Comparison of ENCODE assay signal across 9 mouse cellular contexts in genomic region chr2:144010282-144011044, GRCm38 (mm10). TPM values are rescaled to one million over a fixed set of nuclear protein-coding genes. Genes with fewer than 3 reads are reported as not detected.
DNase-seq lines count a peak whose midpoint lies in the region; ATAC-seq and TF ChIP-seq lines count a peak whose summit lies in the region.
"Had no signal": no experiment of that assay in that cellular context is flagged by ENCODE, and none has a peak within 500 bp of the region (broad histone marks: within the 10 kb centered on the region; RNA-seq: fewer than 3 reads in every experiment).

No protein-coding gene starts in this region.

- TF ChIP-seq CTCF in ES-Bruce4 (IDR thresholded peaks at IDR 0.05; ENCODE audit: low read depth, low read length), result peak; percentile 66
- peak; percentile 65 for TF ChIP-seq CTCF in heart, postnatal 0 days (IDR thresholded peaks at IDR 0.05; ENCODE audit: low read depth)
- peak; percentile 89 for TF ChIP-seq CTCF in liver, postnatal 0 days (IDR thresholded peaks at IDR 0.05; ENCODE audit: low read depth)
- peak; percentile 72 for TF ChIP-seq CTCF in testis, adult 2 months (IDR thresholded peaks at IDR 0.05; ENCODE audit: control insufficient read depth, insufficient read depth, insufficient replicate concordance, low read depth, low read length)

- peak overlapping the region; percentile 70 for H3K4me3 ChIP-seq in ES-Bruce4 (ENCODE audit: low read depth, low read length)
- peak overlapping the region; percentile 81 for H3K4me3 ChIP-seq in forebrain, embryonic 13.5 days
- peak overlapping the region; percentile 78 for H3K4me3 ChIP-seq in heart, postnatal 0 days (ENCODE audit: low read depth, low read length)
- peak overlapping the region; percentile 83 for H3K4me3 ChIP-seq in liver, postnatal 0 days (ENCODE audit: low read depth, low read length)
- H3K4me3 ChIP-seq in neural tube, embryonic 13.5 days, result peak overlapping the region; percentile 87
- peak overlapping the region; percentile 81 for H3K4me3 ChIP-seq in testis, adult 2 months (ENCODE audit: control insufficient read depth, low read depth, low read length)

- H3K9me3 ChIP-seq in ES-Bruce4 (replicated peaks; ENCODE audit: control insufficient read depth, insufficient read depth, low read length, poor library complexity, severe bottlenecking), result no peaks in the 10 kb centered on the region
- no peaks in the 10 kb centered on the region for H3K9me3 ChIP-seq in forebrain, embryonic 13.5 days (replicated peaks)
- no peaks in the 10 kb centered on the region for H3K9me3 ChIP-seq in heart, postnatal 0 days (replicated peaks; ENCODE audit: control insufficient read depth, low read length)
- no peaks in the 10 kb centered on the region for H3K9me3 ChIP-seq in liver, postnatal 0 days (ENCODE audit: low read length)
- no peaks in the 10 kb centered on the region for H3K9me3 ChIP-seq in neural tube, embryonic 13.5 days

- H3K4me1 ChIP-seq in ES-Bruce4 (ENCODE audit: control insufficient read depth, insufficient read depth, low read length), result peaks cover 6% of the 10 kb centered on the region
- peaks cover 4% of the 10 kb centered on the region; the same call in 1 of the 2 replicates for H3K4me1 ChIP-seq in forebrain, embryonic 13.5 days
- peaks cover 38% of the 10 kb centered on the region for H3K4me1 ChIP-seq in heart, postnatal 0 days (ENCODE audit: control insufficient read depth, insufficient read depth)
- peaks cover 54% of the 10 kb centered on the region for H3K4me1 ChIP-seq in liver, postnatal 0 days (ENCODE audit: insufficient read depth)
- H3K4me1 ChIP-seq in neural tube, embryonic 13.5 days (replicated peaks), result peaks cover 43% of the 10 kb centered on the region
- H3K4me1 ChIP-seq in testis, adult 2 months (ENCODE audit: control insufficient read depth, insufficient read depth, low read length), result peaks cover 9% of the 10 kb centered on the region

- WGBS in forebrain, embryonic 13.5 days, result under 1% methylated on average over 94 of the region's 107 CpGs
- under 1% methylated on average over 61 of the region's 107 CpGs for WGBS in heart, postnatal 0 days
- WGBS in liver, postnatal 0 days (ENCODE audit: insufficient replicate concordance), result 2% methylated on average over 91 of the region's 107 CpGs
- WGBS in neural tube, embryonic 13.5 days, result under 1% methylated on average over 74 of the region's 107 CpGs

- peak overlapping the region; percentile 71 for H3K4me2 ChIP-seq in forebrain, embryonic 13.5 days
- H3K4me2 ChIP-seq in heart, postnatal 0 days (ENCODE audit: low read depth, low read length), result peak overlapping the region; percentile 84
- peak overlapping the region; percentile 87 for H3K4me2 ChIP-seq in liver, postnatal 0 days (ENCODE audit: low read depth, low read length)
- peak overlapping the region; percentile 62 for H3K4me2 ChIP-seq in neural tube, embryonic 13.5 days

- no peak for TF ChIP-seq EP300 in ES-Bruce4 (IDR thresholded peaks at IDR 0.05; ENCODE audit: insufficient read depth, low read depth, low read length)
- no peak for TF ChIP-seq EP300 in heart, postnatal 0 days (IDR thresholded peaks at IDR 0.05; ENCODE audit: low read depth)
- TF ChIP-seq EP300 in liver, postnatal 0 days (IDR thresholded peaks at IDR 0.05; ENCODE audit: low read depth), result no peak

- H3K9ac ChIP-seq in ES-Bruce4 (ENCODE audit: low read depth, poor library complexity, severe bottlenecking), result peak overlapping the region; percentile 99
- H3K9ac ChIP-seq in forebrain, embryonic 13.5 days, result peak overlapping the region; percentile 75
- H3K9ac ChIP-seq in heart, postnatal 0 days (replicated peaks; ENCODE audit: low read depth, low read length), result peak overlapping the region; percentile 96
- peak overlapping the region; percentile 98 for H3K9ac ChIP-seq in liver, postnatal 0 days (replicated peaks)
- peak overlapping the region; percentile 85 for H3K9ac ChIP-seq in neural tube, embryonic 13.5 days

- no peak for TF ChIP-seq POLR2A in ES-Bruce4 (IDR thresholded peaks at IDR 0.05; ENCODE audit: insufficient read depth, low read length)
- TF ChIP-seq POLR2A in testis, adult 2 months (IDR thresholded peaks at IDR 0.05; ENCODE audit: control insufficient read depth, low read depth, low read length), result no peak

- ATAC-seq in cerebellum, adult (ENCODE audit: insufficient number of reproducible peaks, low FRiP score, low TSS enrichment), result 0 out of 2 replicates have a peak, but pooled peaks have one; percentile 7
- peak; percentile 31; the same call in 1 of the 2 replicates for ATAC-seq in forebrain, embryonic 13.5 days
- peak; percentile 31 for ATAC-seq in heart, postnatal 0 days (ENCODE audit: insufficient read depth, low read depth)
- ATAC-seq in liver, postnatal 0 days, result peak; percentile 25
- peak; percentile 28 for ATAC-seq in neural tube, embryonic 13.5 days (ENCODE audit: low read depth)

- peak overlapping the region; percentile 48 for H3K27ac ChIP-seq in ES-Bruce4 (ENCODE audit: insufficient read depth, low read length)
- H3K27ac ChIP-seq in forebrain, embryonic 13.5 days, result peak overlapping the region; percentile 74
- H3K27ac ChIP-seq in heart, postnatal 0 days (ENCODE audit: low read depth), result peak overlapping the region; percentile 95
- peak overlapping the region; percentile 100 for H3K27ac ChIP-seq in liver, postnatal 0 days (ENCODE audit: low read depth)
- H3K27ac ChIP-seq in neural tube, embryonic 13.5 days (replicated peaks), result peak overlapping the region; percentile 91
- peak overlapping the region; percentile 47 for H3K27ac ChIP-seq in testis, adult 2 months (ENCODE audit: control insufficient read depth, insufficient read depth, low read depth, low read length)

- no peaks in the 10 kb centered on the region for H3K27me3 ChIP-seq in ES-Bruce4 (ENCODE audit: control insufficient read depth, insufficient read depth, low read length, poor library complexity, severe bottlenecking)
- H3K27me3 ChIP-seq in forebrain, embryonic 13.5 days, result no peaks in the 10 kb centered on the region
- no peaks in the 10 kb centered on the region for H3K27me3 ChIP-seq in heart, postnatal 0 days (ENCODE audit: control insufficient read depth, insufficient read depth, low read length)
- H3K27me3 ChIP-seq in liver, postnatal 0 days (ENCODE audit: insufficient read depth, low read length), result no peaks in the 10 kb centered on the region
- no peaks in the 10 kb centered on the region for H3K27me3 ChIP-seq in neural tube, embryonic 13.5 days
- H3K27me3 ChIP-seq in testis, adult 2 months (ENCODE audit: control insufficient read depth, insufficient read depth, low read length), result no peaks in the 10 kb centered on the region

- H3K36me3 ChIP-seq in ES-Bruce4 (ENCODE audit: control insufficient read depth, insufficient read depth, low read length, poor library complexity, severe bottlenecking), result peaks cover 16% of the 10 kb centered on the region
- H3K36me3 ChIP-seq in forebrain, embryonic 13.5 days (ENCODE audit: poor library complexity, severe bottlenecking), result no peaks in the 10 kb centered on the region
- H3K36me3 ChIP-seq in heart, postnatal 0 days (replicated peaks; ENCODE audit: control insufficient read depth, insufficient read depth, low read length), result peaks cover 3% of the 10 kb centered on the region; the same call in 1 of the 2 replicates
- peaks cover 6% of the 10 kb centered on the region; the same call in 1 of the 2 replicates for H3K36me3 ChIP-seq in liver, postnatal 0 days (replicated peaks; ENCODE audit: insufficient read depth, low read length)
- no peaks in the 10 kb centered on the region for H3K36me3 ChIP-seq in neural tube, embryonic 13.5 days
- H3K36me3 ChIP-seq in testis, adult 2 months (ENCODE audit: control insufficient read depth, insufficient read depth, low read length), result no peaks in the 10 kb centered on the region

- DNase-seq in heart, postnatal 0 days (ENCODE audit: low spot score), result peak; percentile 65
- DNase-seq in kidney, postnatal 36 days, result peak; percentile 81 to 89
- DNase-seq in liver, postnatal 0 days, result peak; percentile 89

RNA-seq across cellular contexts. Expression of gene Rrbp1, which starts 0.6 kb away (rescaled TPM):
- polyA plus RNA-seq in ES-Bruce4 (2011; ENCODE audit: insufficient read depth, insufficient read length, low read depth, missing spikeins), result 446 and 451 TPM in 2 replicates
- 23.9 and 27.7 TPM in 2 replicates for polyA plus RNA-seq in forebrain, embryonic 13.5 days (2015; fragmentation: Nextera tagmentation; extraction: Ambion mirVana)
- 29.5 and 53.0 TPM in 2 replicates for total RNA-seq in heart, postnatal 0 days (2014; rRNA removed; ENCODE audit: low replicate concordance)
- 47.5 and 49.3 TPM in 2 replicates for polyA plus RNA-seq in heart, postnatal 0 days (2015; fragmentation: Nextera tagmentation; extraction: Ambion mirVana)
- 74.3 and 74.7 TPM in 2 replicates for polyA plus RNA-seq in liver, postnatal 0 days (2015; fragmentation: Nextera tagmentation; extraction: Ambion mirVana)
- polyA plus RNA-seq in neural tube, embryonic 13.5 days (2015; fragmentation: Nextera tagmentation; extraction: Ambion mirVana), result 42.1 and 48.1 TPM in 2 replicates
- polyA plus RNA-seq in testis, adult 2 months (2012; rRNA removed), result 106 and 107 TPM in 2 replicates

RNA-seq across cellular contexts. Expression of gene Banf2, which starts 22.4 kb away (rescaled TPM):
- polyA plus RNA-seq in ES-Bruce4 (2011; ENCODE audit: insufficient read depth, insufficient read length, low read depth, missing spikeins), result not detected in 2 replicates
- not detected in 2 replicates for polyA plus RNA-seq in forebrain, embryonic 13.5 days (2015; fragmentation: Nextera tagmentation; extraction: Ambion mirVana)
- not detected in 2 replicates for total RNA-seq in heart, postnatal 0 days (2014; rRNA removed; ENCODE audit: low replicate concordance)
- polyA plus RNA-seq in heart, postnatal 0 days (2015; fragmentation: Nextera tagmentation; extraction: Ambion mirVana), result not detected in 2 replicates
- not detected in 2 replicates for polyA plus RNA-seq in liver, postnatal 0 days (2015; fragmentation: Nextera tagmentation; extraction: Ambion mirVana)
- polyA plus RNA-seq in neural tube, embryonic 13.5 days (2015; fragmentation: Nextera tagmentation; extraction: Ambion mirVana), result not detected in 2 replicates
- polyA plus RNA-seq in testis, adult 2 months (2012; rRNA removed), result 212 and 222 TPM in 2 replicates
- polyA plus RNA-seq: large intestine, adult 2 months had no signal

Comparison
In these comparisons a context has a peak if more than half of its experiments do, and no peak if none do; other contexts are left out.
1. Peak in every context shown above with its lines: DNase-seq, ATAC-seq, H3K4me3 ChIP-seq and H3K27ac ChIP-seq.
2. H3K27ac ChIP-seq: peak in every context shown above with its lines; median percentile 100 in liver, postnatal 0 days; 95 in heart, postnatal 0 days; 91 in neural tube, embryonic 13.5 days; 74 in forebrain, embryonic 13.5 days; 48 in ES-Bruce4; 47 in testis, adult 2 months.
3. RNA of gene Banf2, which starts 22.4 kb away (polyA plus RNA-seq): 212 to 222 TPM in testis, adult 2 months; not detected in ES-Bruce4, not detected in forebrain, embryonic 13.5 days, not detected in heart, postnatal 0 days, not detected in liver, postnatal 0 days and not detected in neural tube, embryonic 13.5 days; every median in the first group is over 100 times any median in the second.